8 mouse cellular contexts compared by ENCODE assay signal in the genomic region with DNA sequence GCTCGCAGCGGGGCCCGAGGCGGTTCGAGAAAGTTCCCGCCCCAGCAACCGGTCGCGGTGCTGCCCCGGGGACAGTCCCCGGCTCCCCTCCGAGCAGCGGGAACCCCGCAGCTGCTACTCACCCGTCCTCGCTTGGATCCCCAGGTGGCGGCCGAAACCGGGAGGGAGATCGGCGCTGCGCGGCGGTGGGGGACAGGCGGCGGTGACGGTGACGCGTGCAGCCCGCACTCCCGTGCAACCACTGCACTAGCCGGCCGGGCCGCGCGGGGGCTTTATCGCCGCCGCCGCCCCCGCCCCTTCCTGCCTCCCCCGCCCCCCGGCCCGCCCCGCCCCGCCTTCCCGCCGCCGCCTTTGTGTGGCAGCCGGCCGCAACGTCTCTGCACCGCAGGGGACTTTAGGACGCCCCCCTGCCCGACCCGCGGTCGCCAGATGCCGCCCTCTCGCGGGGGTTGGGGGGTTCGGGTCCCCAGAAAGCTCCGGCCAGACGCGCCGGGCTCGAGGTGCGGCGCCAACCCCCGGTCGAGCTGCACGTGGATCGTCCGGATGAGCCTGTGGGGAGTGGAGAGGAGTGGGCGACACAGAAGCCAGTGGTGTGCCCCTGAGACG. TPM values are rescaled to one million over a fixed set of nuclear protein-coding genes. Genes with fewer than 3 reads are reported as not detected.
A peak's percentile ranks its signal among the peaks of the same experiment; 100 is the strongest.
DNase-seq lines count a peak whose midpoint lies in the region; ATAC-seq lines count a peak whose summit lies in the region.

No protein-coding gene starts in this region.

- ATAC-seq in hindbrain, embryonic 13.5 days (ENCODE audit: low FRiP score), result peak; percentile 69
- ATAC-seq in liver, embryonic 11.5 days (replicated peaks; ENCODE audit: low FRiP score), result peak; percentile 66

- no peaks in the 10 kb centered on the region for H3K9me3 ChIP-seq in forebrain, embryonic 10.5 days
- H3K9me3 ChIP-seq in hindbrain, embryonic 13.5 days, result no peaks in the 10 kb centered on the region
- no peaks in the 10 kb centered on the region for H3K9me3 ChIP-seq in liver, embryonic 11.5 days (ENCODE audit: control insufficient read depth, low read length)

- H3K4me2 ChIP-seq in hindbrain, embryonic 13.5 days, result peak overlapping the region; percentile 94
- peak overlapping the region; percentile 90 for H3K4me2 ChIP-seq in liver, embryonic 11.5 days

- peak overlapping the region; percentile 85 for H3K9ac ChIP-seq in hindbrain, embryonic 13.5 days
- H3K9ac ChIP-seq in liver, embryonic 11.5 days (ENCODE audit: low read depth, low read length), result peak overlapping the region; percentile 64

- DNase-seq in left cerebral cortex, adult 18-20 months (ENCODE audit: low spot score in 2 of 2), result peak; percentile 16 to 26
- DNase-seq in left cerebral cortex, adult 9 months (ENCODE audit: low spot score in 2 of 2), result no peak
- DNase-seq in T-cell, adult 2 months (ENCODE audit: low spot score), result peak; percentile 12
- peak; percentile 45 for DNase-seq in forebrain, embryonic 10.5 days (ENCODE audit: extremely low spot score, low spot score)
- DNase-seq in liver, embryonic 11.5 days (ENCODE audit: low spot score), result peak; percentile 55
- peak; percentile 68 for DNase-seq in neural tube, embryonic 10.5 days (ENCODE audit: extremely low spot score, low spot score)
- DNase-seq in yolk sac, embryonic 10.5 days (ENCODE audit: low spot score), result peak; percentile 56

- WGBS in forebrain, embryonic 10.5 days, result under 1% methylated on average over 71 of the region's 76 CpGs
- WGBS in hindbrain, embryonic 13.5 days, result 1% methylated on average over 58 of the region's 76 CpGs
- under 1% methylated on average over 55 of the region's 76 CpGs for WGBS in liver, embryonic 11.5 days

- H3K27ac ChIP-seq in forebrain, embryonic 10.5 days, result peak overlapping the region; percentile 92
- H3K27ac ChIP-seq in hindbrain, embryonic 13.5 days, result peak overlapping the region; percentile 48; the same call in 1 of the 2 replicates
- no peak overlapping the region for H3K27ac ChIP-seq in liver, embryonic 11.5 days (ENCODE audit: low read depth, low read length)

- H3K4me3 ChIP-seq in forebrain, embryonic 10.5 days, result peak overlapping the region; percentile 75
- H3K4me3 ChIP-seq in hindbrain, embryonic 13.5 days, result peak overlapping the region; percentile 79
- H3K4me3 ChIP-seq in liver, embryonic 11.5 days (ENCODE audit: low read depth, low read length), result peak overlapping the region; percentile 66

- peaks cover 55% of the 10 kb centered on the region for H3K4me1 ChIP-seq in forebrain, embryonic 10.5 days
- H3K4me1 ChIP-seq in hindbrain, embryonic 13.5 days (replicated peaks), result peaks cover 63% of the 10 kb centered on the region
- H3K4me1 ChIP-seq in liver, embryonic 11.5 days (replicated peaks; ENCODE audit: control insufficient read depth, insufficient read depth, low read length), result 0 out of 2 replicates have a peak, but pooled peaks cover 4% of the 10 kb centered on the region

- H3K27me3 ChIP-seq in forebrain, embryonic 10.5 days (ENCODE audit: poor library complexity, severe bottlenecking), result peaks cover 65% of the 10 kb centered on the region
- H3K27me3 ChIP-seq in hindbrain, embryonic 13.5 days, result no peaks in the 10 kb centered on the region; the same call in 1 of the 2 replicates
- H3K27me3 ChIP-seq in liver, embryonic 11.5 days (replicated peaks; ENCODE audit: control insufficient read depth, insufficient read depth, low read length), result peaks cover 23% of the 10 kb centered on the region

- no peaks in the 10 kb centered on the region for H3K36me3 ChIP-seq in forebrain, embryonic 10.5 days (replicated peaks)
- no peaks in the 10 kb centered on the region for H3K36me3 ChIP-seq in hindbrain, embryonic 13.5 days
- no peaks in the 10 kb centered on the region for H3K36me3 ChIP-seq in liver, embryonic 11.5 days (ENCODE audit: control insufficient read depth, insufficient read depth, low read length)

RNA-seq across cellular contexts. Expression of a gene that starts 2.5 kb away (rescaled TPM):
- total RNA-seq in left cerebral cortex, adult 18-20 months (2021), result 100 to 1,000 TPM; 128 to 135 TPM
- polyA plus RNA-seq in forebrain, embryonic 10.5 days (2016; fragmentation: Nextera tagmentation; extraction: Ambion mirVana), result 52.4 and 53.3 TPM in 2 replicates
- 210 and 215 TPM in 2 replicates for polyA plus RNA-seq in hindbrain, embryonic 13.5 days (2015; fragmentation: Nextera tagmentation; extraction: Ambion mirVana)
- polyA plus RNA-seq in liver, embryonic 11.5 days (2014; fragmentation: Nextera tagmentation; extraction: Ambion mirVana), result 30.1 and 30.3 TPM in 2 replicates

Comparison
In these comparisons a context has a peak if more than half of its experiments do, and no peak if none do; other contexts are left out.
1. DNase-seq: peak in left cerebral cortex, adult 18-20 months (2 of 2), T-cell, adult 2 months (single experiment), forebrain, embryonic 10.5 days (single experiment), liver, embryonic 11.5 days (single experiment), neural tube, embryonic 10.5 days (single experiment) and yolk sac, embryonic 10.5 days (single experiment); none in left cerebral cortex, adult 9 months (0 of 2).
2. Peak in every context shown above with its lines, with median percentiles within 50 percentile points of each other: H3K4me3 ChIP-seq.